Mouse (Mus musculus) monocyte, adult 2 months (primary cell): Measurements from ENCODE around the gene Aicda.
"Not testable (repeated sequence)": the region's sequence is repeated elsewhere in the genome, so short reads cannot be mapped to it uniquely, and the experiment has no call there.

Source experiments
- DNase-seq, 2 experiments: peaks; one replicate each; pipeline ENCODE4 v3.0.0; 2022; ENCODE audit warnings: low spot score in 2 of 2, low read depth in 1 of 2

The Aicda gene

DNA sequence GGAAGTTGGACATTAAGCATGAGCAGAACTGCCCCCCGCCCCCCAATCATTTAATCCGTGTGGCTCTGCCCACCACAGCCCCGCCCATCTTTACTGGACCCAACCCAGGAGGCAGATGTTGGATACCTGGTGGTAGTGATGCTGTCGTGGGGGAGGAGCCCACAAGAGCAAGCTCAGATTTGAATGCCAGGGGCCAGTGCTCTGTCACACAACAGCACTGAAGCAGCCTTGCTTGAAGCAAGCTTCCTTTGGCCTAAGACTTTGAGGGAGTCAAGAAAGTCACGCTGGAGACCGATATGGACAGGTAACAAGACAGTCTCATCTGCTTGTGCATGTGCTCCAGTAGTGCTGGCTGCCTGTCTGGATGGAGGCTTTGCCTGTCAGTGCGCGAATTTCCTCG, at the start of gene Aicda:
Gene Aicda, plus strand, starts transcription at position 196 of the 400 bp plus-strand sequence.
- DNase-seq, result no peak

DNA sequence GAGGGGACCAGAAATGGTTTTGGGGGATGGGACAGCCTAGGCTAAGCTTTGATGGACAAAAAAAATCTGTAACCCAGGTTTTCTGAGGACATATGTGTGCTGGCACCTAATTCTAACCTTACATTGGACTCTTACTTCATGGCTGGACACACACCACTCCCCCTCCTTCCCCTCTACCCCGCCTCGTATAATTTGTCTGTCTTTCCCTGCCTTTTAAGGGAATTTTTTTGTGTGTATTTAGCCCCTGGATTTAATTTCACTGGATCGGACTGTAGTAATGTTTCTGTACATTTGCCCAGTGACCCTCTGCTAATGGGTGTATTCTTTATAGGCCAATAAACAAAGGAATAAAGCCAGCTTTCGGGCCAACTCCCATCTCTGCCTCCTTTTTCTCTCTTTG, 48.6 kb upstream of the Aicda start:
- DNase-seq, result no peak

DNA sequence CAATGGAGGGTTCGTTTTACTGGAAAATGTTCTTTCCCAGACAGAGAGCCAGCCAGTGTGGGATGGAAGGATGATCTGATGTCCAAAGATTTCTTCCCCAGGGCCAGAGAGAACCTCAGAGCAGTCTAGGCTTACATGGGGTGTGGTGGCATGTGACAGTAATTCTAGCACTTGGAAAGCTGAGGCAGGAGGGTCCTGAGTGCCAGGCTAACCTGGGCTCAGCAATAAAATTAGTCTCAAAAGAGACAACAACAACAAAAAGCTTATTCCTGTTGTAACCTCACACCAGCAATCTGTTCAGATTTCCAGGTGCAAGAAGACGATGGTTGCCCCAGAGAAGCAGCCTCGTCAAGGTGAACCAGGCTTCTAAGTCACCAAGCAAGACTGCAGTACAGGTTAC, 48.1 kb upstream of the Aicda start, which contains the start of gene Mfap5:
Gene Mfap5, plus strand, starts transcription at position 301 of the 400 bp plus-strand sequence.
- DNase-seq, result no peak

DNA sequence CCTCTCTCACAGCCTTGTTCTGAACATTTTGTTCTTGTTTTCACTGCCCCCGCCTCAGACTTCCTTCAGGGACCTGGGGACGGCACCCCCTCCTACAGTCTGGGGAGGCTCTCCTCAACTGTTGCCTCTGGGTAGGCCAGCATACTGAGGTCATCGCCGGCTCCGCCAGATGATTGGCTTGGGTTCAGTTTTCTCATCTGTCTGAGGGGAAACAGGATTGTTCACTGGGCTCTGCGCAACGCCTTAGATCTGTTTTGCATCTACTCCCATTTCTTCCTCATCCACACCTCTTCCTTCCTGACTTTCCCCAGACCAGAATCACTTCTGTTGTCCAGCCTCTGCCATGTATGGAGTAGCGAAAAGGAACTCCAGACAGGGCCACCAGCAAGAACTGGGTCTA, 45.1 kb upstream of the Aicda start:
- DNase-seq, result no peak

DNA sequence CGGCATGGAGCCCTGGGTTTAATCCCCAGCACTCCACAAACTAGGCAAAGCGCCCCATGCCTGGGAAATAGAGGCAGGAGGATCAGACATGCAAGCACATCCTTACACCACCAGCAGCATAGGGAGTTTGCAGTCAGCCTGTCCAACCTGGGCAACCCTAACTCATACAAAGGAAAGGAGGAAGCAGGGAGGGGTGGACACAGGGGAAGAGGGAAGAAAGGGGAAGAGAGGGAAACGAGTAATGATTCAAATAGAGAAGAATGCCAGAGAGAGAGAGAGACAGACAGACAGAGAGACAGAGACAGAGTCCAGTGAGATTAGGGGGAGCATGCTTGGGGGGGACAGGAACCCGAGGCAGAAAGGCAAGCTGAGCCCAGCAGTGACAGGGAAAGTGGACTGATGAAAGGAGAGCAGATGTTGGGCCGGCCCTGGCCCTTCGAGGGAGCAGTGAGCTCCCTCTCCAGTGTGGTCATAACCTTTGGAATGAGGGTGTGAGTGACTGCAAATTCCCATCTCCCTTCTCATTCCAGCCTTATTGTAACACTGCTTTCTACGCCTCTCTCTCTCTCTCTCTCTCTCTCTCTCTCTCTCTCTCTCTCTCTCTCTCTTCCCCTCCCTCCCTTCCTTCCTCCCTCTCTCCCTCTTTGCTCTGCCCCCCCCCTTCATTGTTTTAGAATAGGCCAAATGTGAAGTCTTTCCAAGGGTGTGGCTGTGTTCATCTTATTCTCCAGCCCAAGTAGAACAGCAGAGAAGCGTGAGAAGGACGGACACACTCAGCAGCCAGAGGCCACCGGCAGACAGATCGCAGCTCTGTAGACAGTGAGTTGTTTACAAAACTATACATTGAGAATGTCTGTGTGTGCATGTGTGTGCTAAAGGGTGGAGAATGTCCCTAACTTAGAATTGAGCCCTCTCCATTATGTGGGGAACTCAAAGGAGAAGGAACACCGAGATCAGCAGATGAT, 40.4 kb upstream of the Aicda start:
- DNase-seq, result no peak

DNA sequence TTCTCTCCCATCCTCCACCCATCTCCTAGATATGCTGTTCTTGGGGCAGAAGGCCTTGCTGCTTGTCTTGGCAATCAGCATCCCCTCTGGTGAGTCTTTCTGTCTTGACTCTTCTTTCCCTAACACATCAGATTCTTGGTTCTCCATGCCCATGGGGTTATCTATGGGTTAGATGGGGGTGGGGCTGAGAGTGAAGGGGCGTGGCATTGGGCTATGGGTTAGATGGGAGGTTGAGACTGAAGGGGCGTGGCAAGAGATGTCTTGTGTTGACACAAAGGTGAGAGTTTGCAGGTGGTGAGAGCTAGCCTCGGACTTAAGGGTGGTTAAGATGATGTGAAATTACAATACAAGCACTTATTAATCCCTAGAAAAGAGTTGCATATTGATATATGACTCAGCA, 39.3 kb upstream of the Aicda start:
- no peak for DNase-seq

DNA sequence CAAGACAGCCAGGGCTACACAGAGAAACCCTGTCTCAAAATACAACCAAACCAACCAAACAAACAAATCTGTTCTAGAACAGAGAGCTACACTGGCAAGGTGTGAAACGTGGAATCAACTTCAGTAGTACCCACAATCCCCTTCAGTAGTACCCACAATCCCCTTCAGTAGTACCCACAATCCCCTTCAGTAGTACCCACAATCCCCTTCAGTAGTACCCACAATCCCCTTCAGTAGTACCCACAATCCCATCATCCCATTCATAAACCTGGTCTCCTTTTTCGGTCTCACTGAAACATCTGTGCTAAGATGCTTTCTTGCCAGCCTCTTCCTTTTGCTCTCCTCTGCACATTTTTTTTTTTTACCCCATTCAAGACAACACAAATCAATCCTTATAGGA, 37.8 kb upstream of the Aicda start:
- DNase-seq, result not testable (repeated sequence)

DNA sequence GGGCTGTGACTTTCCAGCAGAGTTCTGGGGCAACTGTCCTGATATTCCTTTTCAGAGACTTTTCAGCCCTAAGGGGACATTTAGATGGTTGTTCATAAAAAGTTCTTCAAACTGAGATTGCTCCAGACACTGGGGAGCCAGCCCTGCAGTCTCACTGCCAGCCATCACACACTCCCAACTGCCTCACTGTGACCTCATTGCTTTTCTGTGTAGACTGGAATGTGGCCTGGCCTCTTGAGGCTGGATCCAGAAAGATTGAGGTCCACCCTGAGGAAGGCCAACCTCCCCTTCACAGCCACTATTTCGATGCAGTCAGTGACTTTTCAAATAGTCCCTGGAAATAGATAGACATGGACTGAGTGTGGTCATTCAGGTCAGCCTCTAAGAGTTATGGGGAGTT, 35.9 kb upstream of the Aicda start:
- DNase-seq, result no peak

DNA sequence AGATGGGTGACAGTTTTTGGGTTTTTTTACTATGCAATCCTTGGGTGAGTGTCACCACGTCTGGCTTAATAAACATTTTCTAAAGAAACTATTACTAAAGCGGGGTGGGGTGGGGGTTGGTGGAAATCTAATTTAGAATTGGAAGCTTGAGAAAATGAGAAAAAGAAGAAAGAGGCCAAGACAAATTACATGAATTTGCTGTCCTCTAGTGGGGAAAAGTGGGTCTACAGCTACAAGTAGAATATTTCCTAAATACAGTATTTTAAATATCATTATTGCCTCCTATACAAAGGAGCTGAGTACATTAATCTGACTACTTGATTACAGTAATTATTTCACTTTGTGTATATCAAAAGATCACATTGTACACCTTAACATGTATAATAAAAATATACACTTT, 34.2 kb upstream of the Aicda start:
- no peak for DNase-seq

DNA sequence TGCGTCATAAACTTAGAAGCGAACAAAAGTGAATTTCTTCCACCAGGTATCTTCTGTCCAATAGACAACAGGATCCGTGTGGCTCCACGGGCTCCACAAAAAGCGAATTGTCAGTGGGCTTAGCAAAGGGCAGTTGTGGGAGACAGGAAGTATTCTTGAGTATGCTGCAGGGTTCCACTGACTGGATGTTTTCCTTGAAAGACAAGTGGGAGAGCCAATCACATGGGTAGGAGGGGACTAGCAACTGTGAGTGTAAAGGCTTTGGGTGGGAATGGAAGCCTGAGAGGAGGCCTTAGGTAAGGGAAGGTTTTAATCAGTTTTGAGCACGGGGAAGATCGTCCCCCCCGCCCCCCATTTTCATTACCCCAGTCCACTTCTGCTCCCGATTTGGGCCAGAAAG, 31.0 kb upstream of the Aicda start:
- no peak for DNase-seq

DNA sequence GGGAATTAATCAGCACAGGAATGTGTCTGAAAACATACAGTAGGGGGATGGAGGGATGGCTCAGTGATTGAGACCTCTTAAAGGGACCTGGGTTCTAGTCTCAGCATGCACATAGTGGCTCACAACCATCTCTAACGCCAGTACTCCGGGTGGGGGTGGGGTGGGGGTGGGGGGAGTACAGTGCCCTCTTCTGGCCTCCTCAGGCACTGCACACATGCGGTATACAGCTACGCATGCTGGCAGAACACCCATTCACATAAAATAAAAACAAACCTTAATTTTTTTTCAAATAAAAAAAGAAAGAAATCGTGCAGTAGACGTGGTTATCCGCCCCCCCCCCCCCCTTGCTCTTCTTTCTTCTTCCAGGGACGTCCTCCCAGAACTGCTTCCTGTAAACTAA, 30.3 kb upstream of the Aicda start:
- DNase-seq, result no peak

DNA sequence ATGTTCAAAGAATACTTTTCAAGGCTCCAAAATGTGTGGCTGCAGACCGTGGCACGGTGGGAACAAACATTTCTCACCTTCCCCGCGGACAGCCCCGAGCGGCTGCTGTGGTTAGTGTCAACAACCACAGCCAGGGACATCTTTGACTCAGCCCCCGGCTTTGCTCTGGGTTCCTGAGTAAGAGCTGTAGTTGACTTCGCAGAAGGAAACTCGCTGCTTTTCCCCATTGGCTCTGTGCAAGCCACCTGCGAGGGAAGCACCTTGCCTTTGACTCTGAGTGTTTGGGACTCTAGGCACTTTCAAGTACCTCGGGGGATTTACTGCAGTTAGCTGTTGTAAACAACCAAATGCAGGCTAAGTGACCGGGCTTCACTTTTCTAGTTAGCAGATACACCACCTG, 26.0 kb upstream of the Aicda start:
- no peak for DNase-seq

DNA sequence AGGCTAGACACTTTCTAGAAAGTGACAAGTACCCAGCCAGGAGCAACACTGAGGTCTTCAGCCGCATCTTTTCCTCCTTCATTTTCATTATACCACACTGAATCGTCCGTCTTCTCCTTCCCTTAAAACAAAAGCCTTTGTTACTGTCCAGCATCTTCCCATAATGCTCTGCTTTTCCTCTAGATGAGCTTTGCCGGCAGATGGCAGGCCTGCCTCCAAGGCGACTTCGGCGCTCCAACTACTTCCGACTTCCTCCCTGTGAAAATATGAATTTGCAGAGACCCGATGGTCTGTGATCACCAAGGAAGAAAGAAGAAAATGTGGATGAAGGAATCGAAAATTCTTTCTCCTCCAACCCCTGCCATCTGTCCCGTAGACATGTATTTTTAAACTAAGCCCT, 25.5 kb upstream of the Aicda start:
- no peak for DNase-seq

DNA sequence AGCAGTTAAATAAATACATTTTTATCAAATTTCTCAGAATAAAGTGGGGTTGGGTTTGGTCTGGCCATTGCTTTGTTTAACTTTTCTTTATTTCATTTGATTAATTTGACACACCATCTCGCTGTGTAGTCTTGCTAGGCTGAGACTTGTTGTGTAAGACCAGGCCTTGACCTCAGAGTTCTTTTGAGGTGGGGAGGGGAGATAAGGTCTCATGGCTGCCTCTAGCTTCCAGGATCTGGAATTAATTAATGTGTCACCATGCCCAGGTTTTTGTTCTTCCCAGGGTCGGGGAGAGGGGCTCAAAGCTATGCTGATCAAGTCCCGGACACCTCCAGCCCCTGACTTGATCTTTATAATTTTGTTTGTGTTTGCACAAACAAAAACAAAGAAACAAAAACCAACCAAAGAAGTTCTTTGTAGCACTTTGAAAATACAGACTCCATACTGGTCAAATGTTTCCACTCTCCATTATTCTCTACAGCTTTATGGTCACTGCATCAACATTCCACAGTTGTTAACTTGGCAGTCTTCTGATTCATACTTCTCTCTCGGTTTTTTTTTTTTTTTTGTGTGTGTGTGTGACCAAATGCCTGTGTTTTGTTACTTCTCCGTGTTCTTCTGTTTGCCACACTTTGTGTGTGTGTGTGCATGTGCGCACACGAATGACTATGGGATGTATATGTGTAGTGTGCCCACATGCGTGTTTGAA, 22.0 kb upstream of the Aicda start:
- no peak for DNase-seq

DNA sequence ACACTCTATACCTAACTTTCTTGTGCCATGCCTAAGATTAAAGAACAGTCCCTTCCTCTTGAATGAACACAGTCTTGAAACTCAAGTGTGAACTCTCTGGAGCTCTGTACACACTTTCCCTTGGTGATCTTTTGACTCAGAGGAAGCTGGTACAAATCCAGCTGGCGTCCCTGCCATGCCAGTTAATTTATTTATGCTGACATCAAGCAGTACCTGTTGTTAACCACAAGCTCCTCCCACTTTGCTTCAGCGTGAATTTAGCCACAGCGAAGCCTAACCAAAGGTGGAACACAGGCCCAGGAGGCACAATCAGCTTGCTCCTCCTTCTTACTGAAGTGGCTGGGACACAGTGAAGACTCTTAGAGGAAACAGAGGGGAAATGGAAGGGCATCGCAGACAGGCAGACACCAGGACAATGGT, 20.7 kb upstream of the Aicda start:
- DNase-seq, result no peak

DNA sequence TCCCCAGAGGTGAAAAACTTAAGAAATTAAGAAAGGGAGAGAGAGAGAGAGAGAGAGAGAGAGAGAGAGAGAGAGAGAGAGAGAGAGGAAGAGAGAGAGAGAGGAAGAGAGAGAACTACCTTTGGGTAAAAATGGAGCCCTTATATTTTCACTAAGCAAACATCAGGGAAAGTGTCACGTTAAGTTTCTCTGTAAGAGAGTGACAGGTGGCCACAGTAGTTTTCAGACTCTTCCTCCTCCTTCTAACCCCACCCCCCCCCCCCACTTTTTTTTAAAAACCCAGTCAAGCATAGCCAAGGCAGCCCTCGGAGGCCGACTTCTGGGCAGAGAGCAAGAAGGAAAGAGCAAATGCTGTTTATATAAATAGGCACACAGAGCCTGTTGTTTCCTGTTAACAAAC, 19.6 kb upstream of the Aicda start:
- no peak for DNase-seq

DNA sequence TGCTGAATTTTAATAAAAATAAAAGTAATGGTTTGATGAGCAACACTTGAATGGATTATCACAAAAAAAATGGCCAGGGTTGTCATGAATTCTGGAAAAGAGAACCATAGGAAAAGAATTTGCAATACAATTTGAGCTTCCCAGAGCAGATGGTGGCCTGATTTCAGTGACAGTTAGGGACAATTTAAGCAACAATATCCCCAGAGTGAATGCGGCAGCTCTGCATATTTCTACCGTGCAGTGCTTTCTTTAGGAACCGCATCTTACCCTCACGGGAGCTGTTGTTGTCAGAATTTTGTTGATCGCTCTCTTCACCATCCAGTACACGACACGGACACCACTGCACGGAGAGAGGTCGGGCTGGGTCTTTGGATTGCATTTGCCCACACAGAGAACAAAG, 14.0 kb upstream of the Aicda start:
- DNase-seq, result no peak

DNA sequence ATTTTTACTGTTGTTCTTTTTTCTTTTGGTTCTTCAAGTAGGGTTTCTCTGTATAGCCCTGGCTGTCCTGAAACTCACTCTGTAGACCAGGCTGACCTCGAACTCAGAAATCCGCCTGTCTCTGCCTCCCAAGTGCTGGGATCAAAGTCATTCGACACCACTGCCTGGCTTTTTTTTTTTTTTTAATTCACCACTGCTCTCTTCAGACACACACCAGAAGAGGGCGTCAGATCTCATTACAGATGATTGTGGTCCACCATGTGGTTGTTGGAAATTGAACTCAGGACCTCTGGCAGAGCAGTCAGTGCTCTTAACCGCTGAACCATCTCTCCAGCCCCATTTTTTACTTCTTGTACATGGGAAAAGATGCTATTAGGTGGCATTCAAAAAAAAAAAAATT, 11.1 kb upstream of the Aicda start:
- not testable (repeated sequence) for DNase-seq

DNA sequence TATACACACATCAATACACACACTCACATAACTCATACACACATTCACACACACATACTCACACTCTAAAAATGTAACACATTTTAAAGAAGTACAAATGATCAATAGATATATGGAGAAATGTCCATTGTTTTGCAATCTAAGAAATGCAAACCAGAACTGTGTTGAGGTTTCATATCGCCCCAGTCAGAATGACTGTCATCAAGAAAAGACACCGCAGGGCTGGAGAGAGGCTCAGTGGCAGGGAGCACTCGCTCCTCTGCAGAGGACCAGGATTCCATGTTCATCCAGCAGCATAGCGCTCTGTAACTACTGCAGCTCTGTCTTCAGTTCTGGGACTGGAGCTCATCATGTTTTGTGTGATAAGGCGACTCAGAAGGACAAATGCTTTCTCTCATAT, 10.0 kb upstream of the Aicda start:
- no peak for DNase-seq

DNA sequence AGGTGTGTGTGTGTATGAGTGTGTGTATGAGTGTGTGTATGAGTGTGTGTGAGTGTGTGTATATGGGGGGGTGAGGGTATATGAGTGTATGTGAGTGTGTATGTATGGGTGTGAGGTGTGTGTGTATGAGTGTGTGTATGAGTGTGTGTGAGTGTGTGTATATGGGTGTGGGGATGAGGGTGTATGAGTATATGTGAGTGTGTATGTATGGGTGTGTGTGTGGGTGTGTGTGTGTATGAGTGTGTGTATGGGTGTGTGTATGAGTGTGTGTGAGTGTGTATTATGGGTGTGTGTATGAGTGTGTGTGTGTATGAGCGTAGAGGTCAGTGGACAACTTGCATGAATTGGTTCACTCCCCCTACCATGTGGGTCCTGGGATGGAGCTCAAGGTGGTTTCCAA, 8.9 kb upstream of the Aicda start:
- DNase-seq, result no peak

DNA sequence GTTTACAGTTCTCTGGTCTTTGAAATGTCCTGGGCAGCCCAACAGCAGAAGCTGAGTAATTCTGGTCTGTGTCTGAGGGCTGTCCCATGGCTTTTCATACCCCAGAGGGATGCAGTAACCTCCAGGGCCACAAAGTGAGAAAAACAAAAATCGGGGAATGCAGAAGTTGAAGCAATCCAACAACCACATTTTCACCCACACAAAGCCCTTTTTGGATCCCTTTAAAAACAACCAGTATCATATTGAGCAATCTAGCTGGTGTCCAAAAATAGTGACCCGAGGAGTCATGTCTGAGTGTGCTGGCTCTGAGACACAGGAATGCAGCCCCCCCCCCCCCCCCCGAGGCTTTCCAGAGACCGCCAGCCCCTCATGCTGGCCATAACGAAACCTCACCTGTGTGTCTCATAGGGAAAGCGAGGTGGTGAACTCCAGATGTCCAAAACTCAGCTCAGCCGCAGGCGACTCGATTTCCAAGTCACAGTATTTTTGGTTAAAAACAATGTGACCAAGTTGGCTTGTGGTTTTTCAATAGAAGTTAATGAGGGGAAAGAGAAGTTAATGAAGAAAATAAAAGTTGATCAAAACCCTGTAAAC, 8.2 kb upstream of the Aicda start:
- no peak for DNase-seq

DNA sequence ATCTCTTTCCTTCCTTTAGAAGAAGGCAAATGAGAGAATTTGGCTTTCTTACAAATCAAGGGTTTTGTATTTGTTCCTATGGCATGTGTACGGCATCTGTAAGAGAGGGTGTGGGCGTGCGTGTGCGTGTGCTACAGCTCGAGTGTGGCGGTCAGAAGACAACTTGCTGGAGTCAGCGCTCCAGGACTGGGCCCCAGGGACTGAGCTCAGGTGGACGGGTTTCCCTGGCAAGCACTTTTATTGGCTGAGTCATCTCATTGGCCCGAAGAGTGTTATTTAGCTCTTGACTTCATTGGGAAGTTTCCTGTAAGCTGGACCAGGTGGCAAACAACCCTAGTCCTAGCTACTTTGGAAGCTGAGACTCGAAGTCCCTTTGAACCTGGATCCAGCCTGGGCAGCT, 7.7 kb upstream of the Aicda start:
- DNase-seq, result no peak
